Mouse (Mus musculus) frontal cortex, postnatal 10 days (tissue): ENCODE results near the gene Fxyd7.

ENCODE experiments used
- DNase-seq, 2 experiments: peaks; one replicate each; pipeline ENCODE4 v3.0.0; 2022; ENCODE audit warnings: low spot score in 2 of 2, mixed read lengths in 1 of 2

Fxyd7 gene

DNA sequence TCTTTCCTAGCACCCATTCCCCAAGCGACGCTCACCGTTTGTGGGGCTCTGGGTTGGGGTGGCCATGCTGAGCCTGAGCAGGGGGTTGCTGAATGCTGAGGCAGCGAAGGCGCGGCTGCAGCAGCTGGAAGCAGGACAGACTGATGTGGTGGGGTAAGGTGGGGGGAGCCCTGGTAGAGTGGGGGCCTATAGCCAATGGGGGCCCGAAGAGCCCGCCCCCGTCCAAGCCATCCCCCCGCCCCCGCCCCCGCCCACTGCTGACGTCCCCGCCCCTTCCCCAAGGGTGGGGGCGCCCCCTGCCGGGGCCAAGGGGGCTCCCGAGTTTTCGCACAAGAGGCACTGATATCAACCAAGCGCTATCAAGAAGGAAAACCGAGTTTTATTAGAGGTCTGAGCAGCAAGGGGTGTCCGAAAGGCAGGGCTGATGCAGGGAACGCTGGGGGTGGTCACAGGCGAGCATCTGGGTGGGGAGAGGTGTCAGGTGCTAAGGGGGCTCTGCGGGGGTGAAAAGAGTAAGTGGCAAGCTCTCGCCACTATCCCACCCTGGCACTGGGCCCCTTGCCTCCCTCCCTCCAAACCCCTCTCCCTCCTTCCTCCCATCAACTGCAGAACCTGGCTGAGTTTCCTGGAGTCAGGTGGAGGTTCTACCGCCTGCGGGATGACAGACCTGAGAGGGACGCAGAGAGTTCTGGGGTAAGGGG, at the start of gene Fxyd7:
Gene Fxyd7 (minus strand): TSS at position 147 of the 701 bp plus-strand sequence.
- peak in 1 of 2 experiments; percentile 50 for DNase-seq

DNA sequence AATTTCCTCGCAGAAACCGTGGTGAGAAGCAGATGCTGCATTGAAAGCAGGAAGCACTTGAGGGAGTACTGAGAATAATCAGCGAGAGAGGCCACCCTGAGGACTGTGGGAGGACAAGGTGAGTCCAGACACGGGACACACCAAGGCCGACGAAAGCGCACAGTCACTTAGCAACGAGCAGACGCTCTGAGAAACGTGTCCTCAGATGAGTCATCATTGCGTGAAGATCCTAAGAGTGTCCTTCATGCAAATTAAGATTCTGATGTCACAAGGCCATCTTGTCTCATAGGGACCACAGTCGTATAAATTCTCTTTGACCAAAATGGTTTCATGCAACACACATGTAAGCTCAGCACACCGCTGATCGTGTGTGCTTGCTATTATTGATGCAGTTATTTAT, 49.5 kb upstream of the Fxyd7 start:
- DNase-seq: no peak

DNA sequence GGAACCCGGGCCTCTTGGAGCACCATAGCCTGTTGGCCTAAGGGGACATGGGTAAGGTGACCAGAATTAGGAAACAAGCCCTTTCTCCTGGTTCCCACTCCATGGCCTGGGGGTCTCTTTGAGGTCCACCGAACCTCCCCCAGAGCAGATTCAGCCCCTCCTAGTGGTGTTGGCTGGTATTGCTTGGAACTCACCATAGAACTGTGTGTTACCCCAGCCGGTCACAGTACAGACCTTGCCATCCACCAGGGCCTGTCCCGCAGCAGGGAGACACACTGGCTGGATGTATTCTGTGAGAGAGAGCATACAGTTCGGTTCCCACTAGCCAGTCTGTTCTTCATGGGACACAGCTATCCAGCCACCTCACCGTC, 48.3 kb upstream of the Fxyd7 start:
- DNase-seq: no peak

DNA sequence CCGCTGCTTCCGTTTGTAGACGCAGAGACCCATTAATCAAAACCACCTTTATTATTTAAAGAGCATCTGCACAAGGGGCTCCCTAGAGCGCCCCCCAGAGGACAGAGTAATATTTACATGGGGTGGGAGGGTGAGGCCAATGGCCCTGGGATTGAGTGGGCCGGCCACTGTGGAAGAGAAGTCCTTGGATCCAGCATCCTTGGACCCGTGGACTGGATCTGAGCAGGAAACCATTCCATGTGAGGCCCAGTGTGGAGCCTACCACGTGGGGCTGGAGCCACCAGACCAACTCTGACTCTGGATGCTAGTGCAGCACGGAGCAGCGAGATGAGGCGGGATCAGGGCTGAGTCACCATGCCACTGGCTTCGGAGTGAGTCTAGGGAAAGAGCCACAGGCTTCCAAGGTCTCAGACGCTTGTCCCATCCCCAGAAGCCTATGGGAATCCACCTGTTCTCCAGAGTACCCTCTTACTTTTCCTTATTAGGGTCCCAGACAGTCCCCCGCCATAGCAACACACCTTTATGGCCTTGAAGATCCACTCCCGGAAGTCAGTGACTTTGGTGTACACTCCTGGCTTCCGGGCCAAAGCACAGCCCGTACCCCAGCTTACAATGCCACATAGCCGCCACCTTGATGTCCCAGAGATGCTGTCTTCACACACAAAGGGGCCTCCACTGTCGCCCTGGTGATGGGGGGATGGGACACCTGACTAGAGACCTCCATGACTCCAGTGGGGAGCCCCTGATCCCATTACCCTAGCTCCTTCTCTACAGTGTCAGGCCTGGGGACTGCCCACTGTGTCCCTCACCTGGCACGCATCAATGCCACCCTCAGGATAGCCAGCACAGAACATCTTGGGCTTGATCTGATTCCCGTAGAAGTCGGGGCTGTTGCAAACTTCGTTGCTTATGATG, 47.7 kb upstream of the Fxyd7 start:
- DNase-seq: no peak

DNA sequence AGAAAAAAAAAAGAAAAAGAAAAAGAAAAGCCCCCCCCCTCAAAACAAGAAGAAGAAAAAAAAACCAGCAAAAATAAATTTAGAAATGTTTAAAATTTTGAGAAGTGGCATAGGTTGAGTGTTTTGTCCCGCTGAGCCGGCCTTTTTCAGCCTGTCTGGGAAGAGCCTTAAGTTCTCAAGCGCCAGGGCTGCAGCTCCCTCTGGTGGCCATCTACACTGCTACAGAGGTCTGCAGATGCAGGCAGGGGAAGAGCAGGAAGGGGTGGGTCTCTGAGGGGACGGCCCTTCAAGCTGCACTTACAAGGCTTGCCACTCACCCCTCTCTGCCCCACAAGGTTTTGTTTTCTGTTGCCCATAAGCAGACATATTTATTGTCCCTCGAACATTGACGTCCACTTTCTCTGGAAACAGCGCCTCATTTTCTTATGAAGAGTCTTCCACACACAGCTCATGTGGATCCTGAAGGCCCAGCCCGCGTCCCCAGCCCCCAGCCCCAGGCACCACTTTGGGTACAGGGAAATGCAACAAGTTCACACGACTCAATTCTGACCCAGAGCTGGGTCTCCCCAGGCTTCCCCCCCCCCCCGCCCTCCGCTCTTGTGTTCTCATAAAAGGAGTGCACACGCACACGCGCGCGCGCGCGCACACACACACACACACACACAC, 46.4 kb upstream of the Fxyd7 start:
- DNase-seq: peak; percentile 79 to 89

DNA sequence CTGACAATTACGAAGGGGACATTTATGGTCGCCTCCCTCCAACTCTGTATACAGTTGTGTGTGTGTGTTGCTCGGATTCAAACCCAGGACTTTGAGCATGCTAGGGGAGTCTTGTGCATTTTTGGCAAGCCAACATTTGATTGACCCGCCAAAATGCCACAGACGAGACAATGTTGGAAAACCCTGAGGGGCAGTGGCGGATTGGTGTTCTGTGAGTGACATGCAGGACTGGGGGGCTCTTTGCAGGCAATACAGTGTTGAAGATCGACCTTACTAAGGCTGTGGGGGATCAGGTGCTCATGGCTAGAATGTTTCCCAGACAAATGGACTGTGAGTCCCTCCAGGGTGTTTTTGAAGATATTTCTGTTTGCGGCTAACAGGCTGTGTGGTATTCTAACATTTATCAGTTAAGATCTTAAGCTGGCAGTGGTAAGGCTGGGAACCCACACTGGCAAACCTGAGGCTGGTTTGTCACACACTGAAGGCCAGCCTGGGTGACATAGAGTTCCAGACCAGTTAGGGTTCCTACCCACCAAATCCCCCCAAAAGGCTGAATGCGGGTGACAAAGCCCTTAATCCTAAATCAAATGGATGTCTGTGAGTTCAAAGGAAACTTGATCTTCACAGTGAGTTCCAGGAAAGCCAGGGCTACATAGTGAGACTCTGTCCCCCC, 45.8 kb upstream of the Fxyd7 start:
- no peak for DNase-seq

DNA sequence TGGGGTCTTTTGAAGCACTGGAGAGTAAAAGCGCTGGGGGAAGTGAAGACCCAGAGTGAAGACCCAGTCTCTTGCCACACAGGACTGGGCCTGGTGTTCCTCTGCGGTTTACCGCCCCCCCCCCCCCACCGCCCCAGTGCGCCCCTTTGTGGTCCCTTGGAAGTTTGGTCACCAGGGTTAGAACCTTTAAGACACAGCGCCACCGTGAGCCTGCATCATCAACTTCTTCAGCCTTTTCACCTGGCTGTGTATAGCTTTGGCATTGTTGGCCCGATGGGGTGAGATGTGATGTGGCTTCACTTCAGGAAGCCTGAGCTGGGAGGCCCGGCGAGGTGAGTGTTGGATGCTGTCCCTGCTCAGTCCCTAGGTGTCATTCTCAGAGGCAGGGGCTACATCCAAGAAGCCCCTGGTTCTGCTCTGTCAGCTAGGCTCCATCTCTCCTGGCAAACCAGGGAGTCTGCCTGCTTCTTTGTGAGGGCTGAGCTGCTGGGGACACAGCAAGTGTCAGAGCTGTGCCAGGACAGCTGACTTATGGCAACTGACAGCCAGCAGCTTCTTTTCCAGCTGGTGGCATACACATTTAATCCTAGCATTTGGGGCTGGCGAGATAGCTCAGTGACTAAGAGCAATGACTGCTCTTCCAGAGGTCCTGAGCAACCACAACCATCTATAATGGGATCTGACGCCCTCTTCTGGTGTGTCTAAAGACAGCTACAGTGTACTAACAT, 43.7 kb upstream of the Fxyd7 start:
- no peak for DNase-seq

DNA sequence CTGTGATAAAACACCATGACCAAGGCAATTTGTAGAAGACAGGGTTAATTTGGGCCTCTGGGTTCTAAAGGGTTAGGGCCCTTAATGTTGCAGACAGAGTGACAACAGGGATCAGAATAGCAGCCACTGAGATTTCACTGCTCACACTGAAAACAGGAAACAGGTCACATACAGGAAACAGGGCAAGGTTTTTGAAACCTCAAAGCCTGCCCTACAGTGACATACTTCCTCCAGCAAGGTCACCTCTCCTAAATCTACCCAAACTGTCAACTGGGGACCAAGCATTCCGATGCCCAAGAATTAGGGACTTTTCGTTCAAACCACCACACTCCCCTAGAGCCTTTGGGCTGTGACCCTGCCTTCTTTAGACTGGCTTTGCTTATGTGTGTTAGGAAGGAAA, 38.5 kb upstream of the Fxyd7 start:
- DNase-seq: no peak

DNA sequence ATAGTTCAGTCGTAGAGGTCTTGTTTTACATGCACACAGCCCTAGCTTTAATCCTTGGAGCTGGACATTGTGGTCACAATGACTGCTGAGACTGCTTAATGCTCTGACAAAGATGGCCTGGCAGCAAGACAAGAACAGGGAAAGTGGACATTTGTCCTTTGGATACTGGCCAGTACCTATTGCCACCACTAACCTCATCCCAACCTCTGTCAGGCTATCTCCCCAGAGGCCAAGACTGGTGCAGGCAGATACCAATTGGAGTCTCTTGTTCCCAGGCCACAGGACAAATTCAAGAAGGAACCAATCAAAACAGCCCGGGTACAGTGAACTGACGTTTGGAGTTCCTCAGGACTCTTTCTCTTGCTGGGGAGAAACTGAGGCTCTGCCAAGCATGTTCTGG, 36.9 kb upstream of the Fxyd7 start:
- no peak for DNase-seq

DNA sequence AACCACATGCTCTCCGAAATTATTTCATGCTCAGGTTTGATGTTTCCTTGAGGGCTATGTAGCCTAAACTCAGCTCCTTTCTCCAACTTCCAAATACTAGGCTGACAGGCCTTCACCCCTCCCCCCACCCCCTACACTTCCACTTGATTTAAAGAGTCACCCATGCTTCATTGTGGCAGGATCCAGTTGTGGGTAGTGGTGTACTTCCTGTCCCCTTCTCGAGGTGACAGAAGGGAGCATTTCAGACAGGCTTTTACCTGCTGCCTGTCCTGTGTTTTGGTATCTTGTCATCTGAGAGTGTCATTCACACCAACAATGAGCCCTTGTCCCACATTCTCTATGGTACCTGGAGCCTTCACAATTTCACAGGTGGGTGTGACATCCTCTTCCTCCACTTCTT, 36.0 kb upstream of the Fxyd7 start:
- no peak for DNase-seq

DNA sequence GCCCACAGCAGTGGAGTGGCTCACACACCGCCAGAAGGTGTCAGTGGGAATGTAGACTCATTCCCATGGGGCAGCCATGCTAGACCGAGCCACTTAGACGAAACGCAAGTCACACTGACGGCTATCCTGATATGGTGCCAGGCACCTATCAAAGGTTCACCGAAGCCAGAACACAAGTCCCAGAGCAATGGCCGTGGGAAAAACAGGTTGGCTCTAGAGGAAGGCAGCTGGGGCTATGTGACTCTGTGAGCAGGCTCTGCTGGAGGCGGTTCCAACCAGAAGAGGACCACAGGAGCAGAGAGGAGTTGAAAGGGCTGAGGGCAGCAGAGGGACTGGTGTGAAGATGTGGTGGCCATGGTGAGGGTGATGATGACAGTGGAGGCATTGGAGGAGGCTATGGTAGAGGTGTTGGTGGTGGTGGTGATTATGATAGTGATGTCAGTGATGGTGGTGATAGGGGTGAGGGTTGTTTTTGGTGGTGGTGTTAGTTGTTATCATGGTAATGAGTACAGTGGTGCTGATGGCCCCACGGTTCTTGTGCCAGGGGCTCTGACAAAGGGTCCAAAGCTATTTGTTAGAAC, 35.0 kb upstream of the Fxyd7 start:
- DNase-seq: no peak

DNA sequence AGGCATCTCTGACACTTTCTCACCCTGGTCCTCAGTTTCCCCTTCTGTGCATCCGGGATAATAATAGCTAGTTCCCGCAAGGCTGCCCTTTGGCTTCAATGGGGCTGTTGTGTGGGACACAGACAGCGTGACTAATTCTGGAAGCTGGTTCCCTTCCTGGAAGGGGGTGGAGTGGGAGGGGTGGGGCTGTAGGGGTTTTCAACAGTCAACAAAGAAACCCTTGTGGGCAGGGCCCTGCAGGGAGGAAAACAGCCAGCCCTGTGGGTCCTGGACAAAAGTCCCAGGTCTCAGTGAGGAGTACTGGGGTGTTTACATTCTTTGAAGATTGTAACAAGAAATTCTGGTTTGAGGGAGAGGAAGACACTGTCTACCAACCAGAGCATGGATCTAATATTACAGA, 33.9 kb upstream of the Fxyd7 start:
- DNase-seq: no peak

DNA sequence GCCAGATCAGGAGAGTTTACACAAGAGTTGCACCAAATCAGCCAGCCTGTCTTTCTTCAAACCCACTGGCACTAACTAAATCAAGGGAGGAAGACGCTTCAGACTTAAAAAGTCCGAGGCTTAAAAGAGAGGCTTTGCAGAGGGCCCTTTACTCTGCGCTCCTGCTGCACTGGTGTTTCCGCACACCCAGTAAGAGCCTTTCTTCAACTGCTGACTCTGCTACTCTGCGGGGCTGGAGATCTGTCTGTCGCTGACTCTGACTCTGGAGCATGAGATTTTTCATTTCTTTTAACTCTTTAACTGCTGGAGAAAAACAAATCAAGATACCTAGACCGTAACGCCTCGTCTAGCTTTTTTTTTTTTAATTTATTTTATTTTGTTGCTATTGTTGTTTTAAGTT, 32.9 kb upstream of the Fxyd7 start:
- DNase-seq: no peak

DNA sequence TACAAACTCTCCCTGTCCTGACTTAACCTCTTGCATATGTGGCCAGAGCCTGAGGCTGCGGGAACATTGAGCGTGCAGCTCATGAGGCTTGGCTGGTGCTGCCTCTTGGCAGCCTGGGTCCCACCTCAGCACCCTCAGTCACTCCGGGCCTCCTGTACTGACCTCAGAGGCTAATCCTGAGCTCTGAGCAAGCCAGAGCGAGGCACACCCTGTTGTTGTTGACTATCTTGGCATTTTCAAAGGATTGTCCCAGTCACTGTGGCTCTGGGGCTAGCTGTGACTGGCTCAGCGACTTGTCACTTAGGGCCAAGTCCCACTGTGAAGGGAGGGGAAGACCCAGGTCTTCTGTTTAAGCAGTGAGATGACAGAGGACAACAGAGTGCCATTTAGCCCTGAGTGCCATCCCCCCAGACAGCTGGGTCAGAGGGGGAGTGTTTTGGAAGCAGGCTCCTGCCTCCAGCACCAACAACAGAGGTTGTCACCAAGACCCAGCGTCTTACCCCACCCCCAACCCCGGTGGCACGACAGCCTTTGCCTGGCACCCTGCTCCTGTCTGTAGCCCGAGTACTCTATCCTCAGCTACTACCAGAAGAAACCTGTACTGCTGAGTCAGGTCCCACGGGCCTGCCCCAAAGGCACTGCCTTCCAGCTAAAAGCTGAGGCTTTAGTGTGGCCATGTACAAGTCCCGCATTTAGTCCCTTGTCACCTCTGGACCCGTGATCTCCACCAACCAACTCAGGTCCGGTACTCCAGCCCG, 31.7 kb upstream of the Fxyd7 start:
- DNase-seq: peak; percentile 46 to 47

DNA sequence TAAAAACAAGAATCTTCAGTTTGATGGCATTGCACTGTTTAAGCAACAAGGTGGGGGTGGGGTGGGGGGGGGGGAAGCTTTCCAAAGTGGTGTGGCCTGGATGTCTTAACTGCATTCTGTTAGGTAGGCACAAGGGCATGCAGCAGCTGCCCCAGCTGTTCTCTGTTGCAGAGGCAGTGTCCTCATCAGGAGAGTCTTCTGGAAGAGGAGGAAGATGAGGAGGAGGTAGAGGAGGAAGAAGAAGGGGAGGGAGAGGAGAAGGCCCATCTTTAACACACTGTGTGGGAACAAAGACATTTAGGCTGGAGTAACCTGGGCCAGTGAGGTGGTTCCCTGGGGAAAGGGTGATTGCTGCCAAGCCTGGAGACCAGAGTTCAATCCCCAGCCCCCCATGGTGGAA, 30.8 kb upstream of the Fxyd7 start:
- no peak for DNase-seq

DNA sequence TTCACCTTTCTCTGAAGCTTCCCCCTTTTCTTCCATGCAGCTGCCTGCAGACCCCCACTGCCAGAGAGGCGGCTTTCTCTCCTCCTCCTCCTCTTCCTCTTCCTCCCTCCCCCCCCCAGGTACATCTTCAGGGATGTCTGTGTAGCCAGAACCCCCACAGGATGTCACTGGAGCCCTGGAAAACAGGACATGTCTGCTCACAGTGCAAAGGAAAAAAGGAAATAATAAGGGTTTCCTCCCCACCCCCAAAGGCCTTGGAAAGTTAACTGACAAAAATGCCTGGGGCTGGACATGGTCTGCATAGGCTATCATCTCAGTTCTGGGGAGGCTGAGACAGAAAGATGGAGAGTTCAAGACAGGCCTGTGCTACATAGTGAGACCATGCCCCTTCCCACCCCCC, 29.8 kb upstream of the Fxyd7 start:
- no peak for DNase-seq

DNA sequence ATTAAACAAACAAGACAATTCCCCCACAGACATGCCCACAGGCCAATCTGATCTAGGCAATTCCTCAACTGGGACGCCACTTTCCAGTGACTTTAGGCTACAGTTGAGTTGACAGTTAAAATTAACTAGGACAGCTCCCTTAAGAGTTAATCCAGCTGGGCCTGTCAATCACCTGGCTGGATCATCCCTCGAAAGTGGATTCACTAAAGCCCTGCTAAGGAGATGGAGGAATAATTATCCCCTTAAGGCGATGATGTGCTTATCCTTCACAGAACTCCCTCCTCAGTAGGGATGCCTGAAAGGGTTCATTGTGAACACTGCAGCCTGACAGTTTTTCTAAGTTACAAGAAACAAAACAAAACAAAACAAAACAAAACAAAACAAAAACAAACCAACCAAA, 29.3 kb upstream of the Fxyd7 start:
- no peak for DNase-seq

DNA sequence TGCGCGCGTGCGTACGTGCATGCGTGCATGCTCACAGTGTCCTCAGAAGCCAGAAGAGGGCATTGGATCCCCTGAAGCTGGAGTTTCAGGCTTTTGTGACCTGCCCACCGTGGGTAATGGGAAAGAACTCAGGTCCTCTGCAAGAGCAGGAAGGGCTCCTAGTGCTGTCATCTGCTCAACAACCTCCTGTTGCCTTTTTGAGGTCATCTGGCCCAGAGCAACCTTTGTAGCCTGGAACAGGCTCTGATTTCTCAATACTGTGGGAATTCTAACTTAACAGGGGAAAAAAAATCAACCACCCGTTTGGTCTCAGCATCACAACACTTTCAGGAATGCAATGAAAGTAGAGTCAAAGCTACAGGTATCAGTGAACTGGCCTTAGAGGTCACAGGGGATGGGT, 28.4 kb upstream of the Fxyd7 start:
- no peak for DNase-seq

DNA sequence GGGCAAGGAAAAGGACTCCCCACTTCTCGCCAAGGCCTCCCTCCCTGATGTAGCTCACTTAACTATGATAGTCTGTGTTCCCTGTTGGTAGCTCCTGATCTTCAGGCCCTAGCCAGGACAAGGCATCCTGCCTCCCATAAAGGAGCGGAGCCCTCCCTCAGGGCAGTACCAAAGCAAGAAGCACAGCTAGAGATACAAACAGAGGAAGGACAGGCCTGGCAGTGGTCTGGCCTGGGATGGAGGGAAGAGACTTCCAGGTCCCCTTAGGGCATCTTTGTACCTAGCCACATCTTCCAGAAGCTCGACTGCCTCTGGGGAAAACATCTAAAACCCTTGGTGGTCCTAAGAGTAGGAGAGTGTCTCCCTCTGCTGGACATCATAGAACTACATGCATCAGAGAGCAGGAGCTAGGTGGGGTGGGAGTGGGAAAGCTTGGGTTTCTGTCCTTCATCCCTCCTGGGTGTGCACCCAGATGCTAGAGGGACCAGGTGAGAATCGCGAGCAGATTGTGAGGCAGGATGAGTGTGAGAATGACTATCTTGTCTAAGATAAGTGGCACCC, 26.7 kb upstream of the Fxyd7 start:
- DNase-seq: peak in 1 of 2 experiments; percentile 55

DNA sequence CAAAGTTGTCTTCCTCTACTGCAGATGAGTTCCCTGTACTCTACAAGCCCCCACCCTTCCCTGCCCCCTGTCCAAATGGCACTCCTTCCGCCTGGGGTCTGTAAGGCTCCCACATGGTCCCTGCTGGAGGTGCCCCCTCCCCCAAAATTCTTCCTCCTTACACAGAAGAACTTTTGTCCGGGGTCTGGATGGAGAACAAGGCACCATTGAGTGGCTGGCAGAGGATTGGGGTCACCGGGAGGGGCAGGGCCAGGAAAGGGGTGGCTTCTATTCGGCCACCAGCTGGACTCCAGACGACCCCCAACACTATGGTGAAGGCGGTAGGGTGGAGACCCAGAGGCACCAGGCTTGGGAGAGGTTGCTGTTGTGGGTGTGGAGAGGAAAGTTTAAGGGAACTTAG, 26.2 kb upstream of the Fxyd7 start:
- DNase-seq: peak; percentile 57 to 69
